Mouse (Mus musculus) liver, embryonic 12.5 days (tissue): ENCODE data around the gene Adamts17. TPM values are rescaled to one million over a fixed set of nuclear protein-coding genes. Genes with fewer than 3 reads are reported as not detected.

Experiments
- polyA plus RNA-seq: library from polyadenylated mRNA; unstranded; fragments of >200 nt; fragmentation: Nextera tagmentation; extraction: Ambion mirVana; gene quantifications from 2 replicates; pipeline ENCODE4 v1.2.1, GENCODE M21; 2016

Adamts17 gene
- polyA plus RNA-seq, 1 experiment from 2014 or later, result 1.0 TPM

Other genes starting within 250 kb of the Adamts17 start
- gene Asb7, start 150.1 kb upstream of the Adamts17 start, polyA plus RNA-seq, result 6.5 and 6.8 TPM in 2 replicates
- gene Lins1, start 149.8 kb upstream of the Adamts17 start, polyA plus RNA-seq, result 6.7 and 7.7 TPM in 2 replicates
- gene Cers3, start 96.2 kb upstream of the Adamts17 start, polyA plus RNA-seq, result 0.11 and 0.14 TPM in 2 replicates